Mouse (Mus musculus): ENCODE results near the gene Zfp955a.
"Not testable (repeated sequence)": the region's sequence is repeated elsewhere in the genome, so short reads cannot be mapped to it uniquely, and the experiment has no call there.

Zfp955a gene

GRCm38 (mm10) chr17:33254530-33255318, at the start of gene Zfp955a:
Gene Zfp955a (minus strand): TSS chr17:33255145.
- not testable (repeated sequence) for DNase-seq

GRCm38 (mm10) chr17:33289876-33290149, 34.9 kb upstream of the Zfp955a start:
- not testable (repeated sequence) for DNase-seq

GRCm38 (mm10) chr17:33289039-33289875, 34.3 kb upstream of the Zfp955a start, which contains the start of gene Zfp955b:
Gene Zfp955b (plus strand): TSS chr17:33289544.
- not testable (repeated sequence) for DNase-seq

GRCm38 (mm10) chr17:33268907-33269306, 14.0 kb upstream of the Zfp955a start:
- DNase-seq, result no peak

- no peak for DNase-seq
These were observed 9.4 kb upstream of the Zfp955a start, which contains the start of gene Olfr63 for GRCm38 (mm10) chr17:33264376-33264775. Gene Olfr63 (plus strand): TSS chr17:33264676.

GRCm38 (mm10) chr17:33255319-33255657, 343 bp upstream of the Zfp955a start:
- not testable (repeated sequence) for DNase-seq

GRCm38 (mm10) chr17:33236646-33237045, 18.3 kb downstream of the Zfp955a start:
- DNase-seq, result peak; percentile 50

GRCm38 (mm10) chr17:33221590-33221989, 33.4 kb downstream of the Zfp955a start, which contains the start of gene Olfr1564:
Gene Olfr1564 (minus strand): TSS chr17:33221690.
- DNase-seq, result no peak

- DNase-seq, result not testable (repeated sequence)
These were observed 63.9 kb downstream of the Zfp955a start, which contains the start of gene Olfr239 for GRCm38 (mm10) chr17:33191002-33191401. Gene Olfr239 (plus strand): TSS chr17:33191302.

Measured in kidney, adult 9 months (tissue).